Mouse (Mus musculus) liver, adult 10 weeks (tissue): ENCODE measurements around the gene Got1. TPM values are rescaled to one million over a fixed set of nuclear protein-coding genes. Genes with fewer than 3 reads are reported as not detected.

Experiments used
- polyA plus RNA-seq: library from polyadenylated mRNA; stranded (reverse); fragments of 350-450 nt; fragmentation: Illumina TruSeq; extraction: RNeasy Lipid Tissue Mini Kit (QIAGEN cat#74804); gene quantifications from one replicate; pipeline ENCODE4 v1.2.3, GENCODE M21; 2014; ENCODE audit warnings: low read depth, low replicate concordance

Gene Got1
- 60.2 TPM for polyA plus RNA-seq

DNA sequence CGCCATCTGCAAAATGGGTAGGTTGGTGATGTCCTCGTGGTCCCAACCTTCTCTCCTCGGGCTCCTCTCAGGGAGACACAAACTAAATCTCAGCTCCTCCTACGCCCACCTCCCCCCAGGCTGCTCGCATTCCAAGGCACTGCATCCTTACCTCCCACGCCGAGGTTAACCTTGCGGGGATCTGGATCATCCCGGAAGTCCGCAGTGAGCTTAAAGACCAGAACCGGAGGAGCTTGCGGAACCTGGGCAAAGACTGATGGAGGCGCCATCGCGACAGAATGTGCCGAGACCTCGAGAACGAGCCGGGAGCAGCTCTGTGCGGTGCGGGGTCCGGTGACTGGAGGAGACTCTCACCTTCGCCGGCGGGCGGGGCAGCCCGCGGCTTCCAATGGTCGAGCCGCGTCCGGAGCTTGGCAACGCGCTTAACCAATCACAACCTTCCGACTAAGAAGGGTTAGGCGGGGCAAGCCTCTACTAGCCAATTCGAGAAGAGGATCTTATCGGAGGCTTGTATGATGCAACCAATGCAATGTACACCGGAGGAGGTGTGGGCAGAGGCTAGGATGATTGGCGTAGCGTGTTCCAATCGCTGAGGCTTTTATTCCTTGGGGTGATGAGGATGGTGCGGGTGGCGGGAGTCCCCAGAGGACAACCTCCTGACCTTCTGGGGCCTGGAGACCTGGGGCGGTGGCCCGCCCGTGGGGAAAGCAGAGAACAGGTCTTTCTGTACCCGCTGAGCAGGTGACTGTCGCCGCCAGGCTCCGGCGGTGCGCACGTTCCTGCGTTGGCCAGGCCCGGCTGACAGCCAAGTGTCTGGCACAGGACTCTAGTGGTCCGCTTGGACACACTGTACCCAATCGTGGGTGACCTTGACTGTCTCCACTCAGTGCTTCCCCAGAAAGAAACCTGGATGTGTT is at the start of gene Got1:
TSS of gene Got1 (minus strand) at position 419 of the 917 bp plus-strand sequence.

Other genes with a start within 250 kb of the Got1 start
- not detected for gene Hpse2, start 136.2 kb downstream of the Got1 start, polyA plus RNA-seq
- not detected for gene Cnnm1, start 84.2 kb downstream of the Got1 start, polyA plus RNA-seq
- not detected for gene Nkx2-3, start 87.7 kb upstream of the Got1 start, polyA plus RNA-seq
- gene Slc25a28, start 150.3 kb upstream of the Got1 start, polyA plus RNA-seq, result 2.8 TPM
- 0.95 TPM for gene Entpd7, start 165.1 kb upstream of the Got1 start, polyA plus RNA-seq
- gene Cutc, start 228.4 kb upstream of the Got1 start, polyA plus RNA-seq, result 38.4 TPM
- gene Cox15, start 228.4 kb upstream of the Got1 start, polyA plus RNA-seq, result 14.8 TPM